Mouse (Mus musculus) kidney, postnatal 4 days (tissue): ENCODE data around the gene Dbil5.
"Not testable (repeated sequence)": the region's sequence is repeated elsewhere in the genome, so short reads cannot be mapped to it uniquely, and the experiment has no call there.

Source experiments
- DNase-seq, 2 experiments: peaks; one replicate each; pipeline ENCODE4 v3.0.0; 2021; ENCODE audit warnings: mixed read lengths in 2 of 2

Dbil5 gene

GRCm38 (mm10) chr11:76217390-76217800 lies at the start of gene Dbil5, which contains the start of gene Gemin4:
Gene Dbil5, plus strand, starts transcription at chr11:76217608.
Gene Gemin4, minus strand, starts transcription at chr11:76217664.
- peak; percentile 99 for DNase-seq

- peak; percentile 46 to 61 for DNase-seq
Observed at GRCm38 (mm10) chr11:76168976-76169375, 48.4 kb upstream of the Dbil5 start.

- DNase-seq: no peak
Observed at GRCm38 (mm10) chr11:76170207-76170606, 47.2 kb upstream of the Dbil5 start.

- peak; percentile 48 to 72 for DNase-seq
Observed at GRCm38 (mm10) chr11:76178726-76179494, 38.5 kb upstream of the Dbil5 start.

GRCm38 (mm10) chr11:76179495-76180145 lies 37.8 kb upstream of the Dbil5 start, which contains the start of the genes Vps53 and Fam57a:
Gene Vps53, minus strand, starts transcription at chr11:76179647.
Gene Fam57a, plus strand, starts transcription at chr11:76179671.
- DNase-seq: peak; percentile 94

DNA sequence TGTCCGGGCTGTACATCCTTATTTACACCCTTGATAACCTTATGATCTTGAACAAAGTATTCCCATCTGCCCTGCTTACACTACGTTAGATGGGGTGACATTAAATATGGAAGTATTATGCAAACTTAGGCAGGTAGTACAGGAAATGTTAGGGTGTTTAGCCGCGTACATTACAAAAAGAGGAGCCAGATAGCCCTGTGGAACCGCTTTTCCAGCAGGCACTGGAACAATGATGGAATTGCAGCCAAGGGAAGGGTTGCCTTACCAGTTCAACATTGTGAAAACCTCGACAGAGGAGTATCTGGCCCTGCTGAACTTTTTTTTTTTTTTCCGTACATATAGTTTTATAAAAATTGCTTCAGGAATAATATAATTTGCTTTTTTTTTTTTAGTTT lies 37.3 kb upstream of the Dbil5 start:
- no peak for DNase-seq

DNA sequence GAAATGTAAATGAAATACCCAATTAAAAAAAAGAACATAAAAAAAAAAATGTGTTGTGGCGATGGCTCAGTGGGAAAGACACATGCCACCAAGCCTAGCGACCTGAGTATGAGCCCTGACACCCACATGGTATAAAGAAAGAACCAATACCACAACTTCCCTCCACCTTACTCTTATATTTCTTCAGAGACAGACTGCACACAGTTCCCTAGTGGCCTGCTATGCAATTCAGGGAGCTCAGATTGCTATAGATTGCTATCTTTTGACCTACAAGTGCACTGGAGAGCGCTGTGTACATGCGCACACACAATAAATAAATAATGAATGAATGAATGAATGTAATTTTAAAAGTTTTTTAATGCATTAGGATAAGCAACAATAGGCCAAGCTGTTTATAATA lies 33.7 kb upstream of the Dbil5 start:
- no peak for DNase-seq

GRCm38 (mm10) chr11:76186908-76187307 lies 30.5 kb upstream of the Dbil5 start:
- no peak for DNase-seq

DNA sequence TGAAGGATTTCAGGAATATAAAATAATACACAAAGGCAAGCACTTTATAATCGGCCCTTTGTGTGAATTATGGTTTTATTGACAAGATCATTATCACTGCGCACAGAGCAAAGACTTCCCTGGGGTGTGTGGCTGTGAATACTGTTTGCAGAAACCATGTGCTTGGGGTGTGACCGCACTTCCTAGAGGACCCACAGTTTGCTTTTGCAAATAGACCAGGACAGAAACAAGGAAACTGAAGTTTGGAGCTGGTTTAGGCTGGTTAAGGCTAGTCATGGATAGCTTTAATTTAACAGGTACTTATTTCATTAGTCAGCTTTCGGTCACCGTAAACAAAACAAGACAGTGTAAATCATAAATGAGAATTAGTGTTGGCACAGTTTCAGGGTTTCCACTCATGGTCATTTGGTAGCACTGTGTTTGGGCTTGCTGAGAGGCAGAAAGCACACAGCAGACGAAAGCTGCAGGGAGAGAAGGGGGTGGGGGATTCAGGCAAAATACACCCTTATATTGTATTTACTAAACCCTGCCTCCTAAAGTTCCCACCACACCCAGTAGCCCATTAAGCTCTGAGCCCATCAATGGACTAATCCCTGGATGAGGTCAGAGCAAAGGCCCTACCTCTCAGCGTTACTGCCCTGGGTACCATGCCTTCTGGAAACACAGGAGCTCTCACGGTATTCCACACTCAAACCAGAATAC lies 21.0 kb upstream of the Dbil5 start:
- DNase-seq: no peak

- DNase-seq: no peak
Observed at GRCm38 (mm10) chr11:76196977-76197469, 20.4 kb upstream of the Dbil5 start.

DNA sequence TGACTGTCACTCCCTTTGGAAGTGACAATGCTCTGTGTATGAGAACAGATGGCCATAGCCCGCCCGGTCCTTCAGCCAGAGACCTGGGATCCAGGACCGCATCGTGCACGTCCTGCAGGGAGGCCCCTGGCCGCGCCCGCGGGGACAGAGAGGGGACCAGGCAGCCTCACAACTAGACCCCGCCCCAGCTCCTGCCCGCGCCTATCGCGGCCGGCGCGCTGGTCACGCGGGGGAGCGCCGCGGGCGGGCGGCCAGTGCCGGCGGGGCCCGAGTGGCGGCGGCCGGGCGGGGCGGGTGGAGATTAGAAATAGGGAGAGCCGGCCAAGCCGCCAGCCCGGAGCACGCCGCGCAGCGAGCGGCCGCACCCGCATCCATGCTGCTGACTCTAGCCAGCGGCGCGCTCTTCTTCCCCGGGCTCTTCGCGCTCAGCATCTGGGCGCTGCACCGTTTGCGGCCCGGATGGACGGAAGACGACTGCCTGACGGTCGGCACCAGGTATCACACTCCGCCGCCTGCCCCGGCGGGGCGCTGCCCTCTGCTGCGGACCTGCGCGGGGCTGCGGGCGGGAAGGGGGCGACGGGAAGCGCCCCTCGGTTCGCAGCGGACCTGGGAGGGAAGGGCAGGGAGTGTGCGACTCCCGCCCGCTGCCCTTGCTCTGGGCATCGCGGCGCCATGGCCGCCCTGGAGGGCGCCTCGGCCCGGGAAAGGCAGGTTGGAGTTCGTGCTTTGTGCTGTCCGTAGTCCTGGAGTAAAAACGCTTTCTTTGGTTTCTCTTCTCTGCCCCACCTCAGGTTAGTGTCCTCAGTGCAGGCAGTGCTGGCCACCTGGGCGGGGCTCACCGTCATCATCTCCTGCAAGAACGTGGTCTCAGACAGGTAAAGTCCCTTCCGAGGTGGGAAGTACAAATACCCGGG lies 15.4 kb upstream of the Dbil5 start:
- DNase-seq: peak; percentile 85 to 92

DNA sequence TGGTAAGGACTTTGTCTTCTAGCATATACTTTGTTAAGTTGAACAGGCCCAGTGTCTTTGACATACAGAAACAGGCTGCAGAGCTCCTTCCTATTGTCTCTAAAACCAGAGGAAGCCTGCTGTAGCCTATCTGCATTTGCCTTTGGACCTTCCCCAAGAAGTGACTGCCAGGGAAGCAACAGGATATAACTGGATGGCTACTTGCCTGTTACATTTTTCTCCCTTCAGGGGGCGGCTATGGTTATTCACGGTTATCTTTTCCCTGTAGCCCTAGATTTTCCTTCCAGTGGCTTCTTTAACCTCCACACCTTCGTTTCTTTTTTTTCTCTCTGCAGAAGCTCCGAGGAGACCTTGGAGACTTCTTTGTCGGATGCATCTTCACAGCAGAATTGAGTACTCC lies 10.6 kb upstream of the Dbil5 start:
- DNase-seq: no peak

- no peak for DNase-seq
Observed at GRCm38 (mm10) chr11:76210228-76210985, 7.0 kb upstream of the Dbil5 start.

DNA sequence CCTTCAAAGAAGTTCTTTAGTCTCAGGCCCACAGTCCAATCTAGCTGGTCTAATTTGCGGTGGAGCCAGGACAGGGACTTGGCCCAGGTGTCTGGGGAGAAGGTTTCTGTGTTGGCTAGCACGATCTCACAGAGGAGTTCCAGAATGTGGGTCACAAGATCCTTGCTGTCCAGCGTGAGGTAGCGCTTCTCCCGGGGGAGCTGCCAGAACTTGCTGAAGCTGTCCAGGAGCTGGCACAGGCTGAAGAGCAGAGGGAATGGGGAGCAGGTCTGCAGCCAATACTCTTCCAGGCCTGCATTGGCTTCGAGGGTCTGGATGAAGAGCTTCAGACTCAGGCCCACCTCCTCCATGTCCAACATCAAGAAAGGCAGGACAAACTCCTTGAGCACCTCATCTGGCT lies 5.8 kb upstream of the Dbil5 start:
- DNase-seq: not testable (repeated sequence)

- no peak for DNase-seq
Observed at GRCm38 (mm10) chr11:76213841-76214240, 3.6 kb upstream of the Dbil5 start.

- DNase-seq: no peak
Observed at GRCm38 (mm10) chr11:76215011-76215410, 2.4 kb upstream of the Dbil5 start.

DNA sequence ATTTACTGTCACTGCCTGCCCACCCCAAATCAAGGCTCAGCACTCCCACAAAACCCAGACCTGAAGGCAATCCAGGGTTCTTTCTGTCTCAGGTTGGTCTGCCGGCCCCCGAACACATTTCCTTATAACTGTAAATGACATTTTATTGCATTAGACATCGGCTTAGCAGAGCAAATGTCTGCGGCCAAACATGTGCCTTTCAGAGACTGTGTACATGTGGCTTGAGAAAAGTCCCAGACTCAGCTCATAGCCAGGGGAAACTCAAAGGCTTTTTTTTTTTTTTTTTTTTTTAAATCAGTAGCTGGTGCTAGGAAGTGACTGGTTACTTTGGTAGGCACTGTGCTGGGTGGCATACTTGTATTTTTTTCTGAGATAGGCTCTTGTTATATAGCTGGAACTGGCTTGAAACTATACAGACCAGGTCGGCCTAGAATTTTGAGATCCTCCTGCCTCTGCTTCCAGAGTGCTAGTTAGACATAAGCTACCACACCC lies 1.3 kb upstream of the Dbil5 start:
- DNase-seq: no peak

DNA sequence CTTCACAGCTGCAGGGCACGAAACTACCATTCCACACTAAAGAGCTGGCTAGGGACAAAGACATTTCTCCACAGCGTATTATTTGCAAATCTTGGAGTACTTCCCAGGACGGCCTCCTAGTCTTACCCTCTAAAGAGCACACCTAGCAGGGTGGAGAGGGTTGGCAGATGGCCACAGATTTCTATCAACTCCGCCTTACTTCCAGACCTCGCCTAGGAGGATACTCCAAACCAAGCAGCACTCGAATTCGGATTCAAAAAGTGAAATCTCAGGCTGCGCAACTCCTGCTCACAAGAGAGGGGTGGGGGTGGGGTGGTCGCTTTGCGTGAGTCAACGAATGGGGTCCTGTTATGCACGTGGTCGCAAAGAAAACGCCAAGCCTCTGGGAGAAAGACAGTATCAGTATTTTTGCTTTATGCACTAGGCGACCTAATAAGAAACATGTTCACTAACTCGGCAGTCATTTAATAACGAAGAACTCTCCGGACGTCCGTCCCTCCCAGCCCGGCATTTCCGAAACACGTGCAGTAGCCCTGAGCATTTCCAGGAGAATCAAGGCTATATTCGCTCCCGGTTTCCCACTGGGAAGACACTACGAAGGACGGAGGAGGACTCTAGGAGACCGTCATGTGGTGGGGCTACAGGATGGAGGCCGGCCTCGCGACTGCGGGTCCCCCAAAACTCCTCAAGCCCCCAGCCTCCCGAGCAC lies 573 bp upstream of the Dbil5 start:
- peak; percentile 61 to 71 for DNase-seq

DNA sequence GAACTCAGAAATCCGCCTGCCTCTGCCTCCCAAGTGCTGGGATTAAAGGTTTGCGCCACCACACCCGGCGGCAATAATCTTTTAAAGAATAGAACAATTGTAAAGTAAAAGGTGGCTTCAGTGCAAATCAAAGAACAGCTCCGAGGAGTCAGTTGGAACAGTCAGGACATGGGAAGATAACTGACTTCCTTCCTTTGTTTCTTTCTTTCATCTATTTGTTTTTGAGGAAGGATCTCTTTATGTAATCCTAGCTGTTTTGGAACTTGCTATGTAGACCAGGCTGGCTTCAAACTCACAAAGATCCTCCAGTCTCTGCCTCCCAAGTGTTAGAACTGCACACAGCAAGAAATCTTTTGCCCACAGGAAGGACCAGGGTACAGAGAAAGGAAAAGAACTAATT lies 7.2 kb downstream of the Dbil5 start:
- no peak for DNase-seq

- no peak for DNase-seq
Observed at GRCm38 (mm10) chr11:76225051-76225450, 7.6 kb downstream of the Dbil5 start.

DNA sequence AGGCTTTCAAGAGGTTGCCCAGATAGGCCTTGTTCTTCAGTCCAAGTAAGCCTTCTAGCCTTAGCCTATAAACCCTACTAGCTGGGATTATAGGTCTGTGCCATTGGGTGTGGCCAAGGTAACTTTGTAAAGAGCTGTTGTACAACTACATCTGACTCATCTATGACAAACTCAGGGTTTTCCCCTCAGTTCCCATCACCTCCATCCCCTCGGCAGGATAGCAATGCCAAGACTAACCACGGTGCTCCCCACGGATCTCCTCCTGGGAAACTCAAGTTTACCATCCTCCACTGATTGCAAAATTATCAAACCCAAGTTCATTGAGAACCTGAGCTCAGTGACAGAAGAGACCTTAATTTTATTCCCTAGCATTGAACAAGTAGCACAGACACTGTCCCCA lies 18.7 kb downstream of the Dbil5 start:
- no peak for DNase-seq
